Mouse (Mus musculus): ENCODE measurements around the gene A630001G21Rik. TPM values are rescaled to one million over a fixed set of nuclear protein-coding genes. Genes with fewer than 3 reads are reported as not detected.

The A630001G21Rik gene
- polyA plus RNA-seq, 1 experiment from 2014 or later, result 0.97 TPM

- Histone ChIP-seq H3K36me3 (ENCODE audit: control insufficient read depth, insufficient read depth, low read length) (no peaks in the 10 kb centered on the region), H3K27ac (ENCODE audit: low read length) (no peak overlapping the region), H3K4me2 (replicated peaks; ENCODE audit: low read depth, low read length) (no peak overlapping the region), H3K4me3 (ENCODE audit: low read depth, low read length) (no peak overlapping the region), H3K9me3 (ENCODE audit: control insufficient read depth, low read depth, low read length) (no peaks in the 10 kb centered on the region), H3K4me1 (ENCODE audit: control insufficient read depth, insufficient read depth, low read length) (no peaks in the 10 kb centered on the region), H3K9ac (replicated peaks; ENCODE audit: low read depth, low read length) (no peak overlapping the region), H3K27me3 (ENCODE audit: control insufficient read depth, insufficient read depth, low read length) (no peaks in the 10 kb centered on the region)
- 69% methylated on average over 1 of the region's 1 CpGs for WGBS
- no peak for ATAC-seq (ENCODE audit: insufficient number of reproducible peaks, insufficient read depth, low FRiP score, low read depth)
These were observed 86.2 kb downstream of the A630001G21Rik start for GRCm38 (mm10) chr1:85692281-85692680.

DNA sequence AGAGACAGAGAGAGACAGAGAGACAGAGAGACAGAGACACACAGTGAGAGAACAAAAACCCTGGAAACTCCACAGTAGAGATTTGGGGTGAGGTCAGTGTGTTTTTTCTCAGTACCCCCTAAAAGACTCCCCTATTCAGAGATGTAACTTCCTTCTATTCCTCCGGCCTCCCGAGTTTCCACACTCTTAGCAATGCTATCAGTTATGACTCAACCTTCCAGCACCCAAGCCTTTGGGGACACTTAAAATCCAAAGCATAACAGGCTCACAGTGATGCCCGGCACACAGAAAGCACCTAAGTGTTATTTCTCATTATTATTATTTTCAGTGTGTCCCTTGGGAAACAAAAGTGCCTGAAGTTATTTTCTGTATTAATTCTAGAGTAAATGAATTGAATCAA lies 87.9 kb downstream of the A630001G21Rik start:
- ATAC-seq (ENCODE audit: insufficient number of reproducible peaks, insufficient read depth, low FRiP score, low read depth), result no peak
- no peak overlapping the region for H3K27ac ChIP-seq (ENCODE audit: low read length)
- 79% methylated on average over 3 of the region's 3 CpGs for WGBS
- H3K9me3 ChIP-seq (ENCODE audit: control insufficient read depth, low read depth, low read length), result no peaks in the 10 kb centered on the region
- H3K4me1 ChIP-seq (ENCODE audit: control insufficient read depth, insufficient read depth, low read length), result no peaks in the 10 kb centered on the region
- no peaks in the 10 kb centered on the region for H3K36me3 ChIP-seq (ENCODE audit: control insufficient read depth, insufficient read depth, low read length)
- no peak overlapping the region for H3K4me3 ChIP-seq (ENCODE audit: low read depth, low read length)
- no peak overlapping the region for H3K9ac ChIP-seq (replicated peaks; ENCODE audit: low read depth, low read length)
- H3K27me3 ChIP-seq (ENCODE audit: control insufficient read depth, insufficient read depth, low read length), result no peaks in the 10 kb centered on the region
- no peak overlapping the region for H3K4me2 ChIP-seq (replicated peaks; ENCODE audit: low read depth, low read length)

DNA sequence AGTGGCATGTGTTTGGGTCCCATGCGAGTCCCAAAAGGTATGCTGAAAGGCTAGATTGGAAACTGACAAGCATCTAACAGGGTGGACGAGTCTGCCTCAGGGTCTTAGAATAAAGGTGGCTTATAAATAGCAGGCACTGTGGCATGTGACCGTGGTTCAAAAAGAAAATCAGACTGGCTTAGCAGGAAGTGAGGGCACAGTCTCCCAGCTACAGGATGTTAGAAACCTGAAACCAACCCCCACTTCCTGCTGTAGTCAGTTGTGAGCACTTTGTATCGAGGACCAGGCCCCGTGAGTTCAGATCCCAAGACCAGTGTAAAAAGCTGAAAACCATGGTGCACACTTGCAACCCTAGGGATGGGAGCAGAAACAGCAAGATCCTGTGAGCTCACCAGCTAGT lies 91.1 kb downstream of the A630001G21Rik start:
- H3K4me3 ChIP-seq (ENCODE audit: low read depth, low read length), result no peak overlapping the region
- no peak overlapping the region for H3K4me2 ChIP-seq (replicated peaks; ENCODE audit: low read depth, low read length)
- ATAC-seq (ENCODE audit: insufficient number of reproducible peaks, insufficient read depth, low FRiP score, low read depth), result no peak
- 62% methylated on average over 5 of the region's 5 CpGs for WGBS
- H3K36me3 ChIP-seq (ENCODE audit: control insufficient read depth, insufficient read depth, low read length), result no peaks in the 10 kb centered on the region
- H3K27ac ChIP-seq (ENCODE audit: low read length), result no peak overlapping the region
- no peaks in the 10 kb centered on the region for H3K27me3 ChIP-seq (ENCODE audit: control insufficient read depth, insufficient read depth, low read length)
- H3K9ac ChIP-seq (replicated peaks; ENCODE audit: low read depth, low read length), result no peak overlapping the region
- H3K9me3 ChIP-seq (ENCODE audit: control insufficient read depth, low read depth, low read length), result no peaks in the 10 kb centered on the region
- no peaks in the 10 kb centered on the region for H3K4me1 ChIP-seq (ENCODE audit: control insufficient read depth, insufficient read depth, low read length)

DNA sequence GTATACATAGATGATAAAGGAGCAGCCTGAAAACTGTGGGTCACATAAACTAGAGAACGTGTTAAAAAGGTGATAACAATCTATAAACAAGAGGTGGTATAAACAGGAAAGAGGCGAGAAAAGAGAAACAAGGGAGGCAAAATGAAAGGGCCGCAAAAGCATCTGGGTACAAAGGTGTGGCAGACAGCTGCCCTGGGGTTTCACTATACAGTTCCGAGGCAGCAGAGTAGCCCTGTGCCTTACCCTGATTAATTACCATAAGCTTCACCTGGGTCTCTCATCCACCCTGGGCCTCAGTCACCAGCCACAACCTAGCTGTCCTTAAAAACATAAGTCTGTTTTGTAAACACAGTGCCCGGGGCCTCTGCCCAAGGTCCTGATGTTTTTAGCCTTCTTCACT lies 91.8 kb downstream of the A630001G21Rik start:
- Histone ChIP-seq H3K27ac (ENCODE audit: low read length) (no peak overlapping the region), H3K9ac (replicated peaks; ENCODE audit: low read depth, low read length) (no peak overlapping the region), H3K27me3 (ENCODE audit: control insufficient read depth, insufficient read depth, low read length) (no peaks in the 10 kb centered on the region), H3K36me3 (ENCODE audit: control insufficient read depth, insufficient read depth, low read length) (no peaks in the 10 kb centered on the region), H3K4me3 (ENCODE audit: low read depth, low read length) (no peak overlapping the region), H3K4me2 (replicated peaks; ENCODE audit: low read depth, low read length) (no peak overlapping the region), H3K9me3 (ENCODE audit: control insufficient read depth, low read depth, low read length) (no peaks in the 10 kb centered on the region), H3K4me1 (ENCODE audit: control insufficient read depth, insufficient read depth, low read length) (no peaks in the 10 kb centered on the region)
- no peak for ATAC-seq (ENCODE audit: insufficient number of reproducible peaks, insufficient read depth, low FRiP score, low read depth)
- 47% methylated on average over 5 of the region's 5 CpGs for WGBS

DNA sequence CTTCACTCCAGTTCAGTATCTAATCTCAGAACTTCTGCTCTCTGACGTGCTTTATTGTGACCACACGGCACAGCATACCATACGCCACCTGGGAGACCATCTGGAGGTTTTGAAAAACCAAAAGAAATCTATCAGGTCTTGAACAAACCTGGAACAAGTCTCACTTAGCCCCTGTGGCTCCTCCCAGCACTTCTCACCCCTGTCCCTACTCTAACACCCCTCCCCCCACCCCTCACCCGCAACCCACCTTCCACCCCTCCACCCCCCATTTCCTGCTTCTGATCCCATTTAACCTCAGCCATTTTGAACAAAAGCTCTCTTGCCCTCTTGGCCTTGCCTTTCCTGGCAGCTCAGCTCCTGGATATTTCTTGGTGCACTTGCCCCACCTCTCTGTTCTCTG lies 98.2 kb downstream of the A630001G21Rik start:
- no peak overlapping the region for H3K4me2 ChIP-seq (replicated peaks; ENCODE audit: low read depth, low read length)
- no peaks in the 10 kb centered on the region for H3K36me3 ChIP-seq (ENCODE audit: control insufficient read depth, insufficient read depth, low read length)
- H3K27ac ChIP-seq (ENCODE audit: low read length), result no peak overlapping the region
- H3K4me1 ChIP-seq (ENCODE audit: control insufficient read depth, insufficient read depth, low read length), result no peaks in the 10 kb centered on the region
- H3K4me3 ChIP-seq (ENCODE audit: low read depth, low read length), result no peak overlapping the region
- 43% methylated on average over 4 of the region's 4 CpGs for WGBS
- no peak overlapping the region for H3K9ac ChIP-seq (replicated peaks; ENCODE audit: low read depth, low read length)
- H3K27me3 ChIP-seq (ENCODE audit: control insufficient read depth, insufficient read depth, low read length), result no peaks in the 10 kb centered on the region
- no peaks in the 10 kb centered on the region for H3K9me3 ChIP-seq (ENCODE audit: control insufficient read depth, low read depth, low read length)
- no peak for ATAC-seq (ENCODE audit: insufficient number of reproducible peaks, insufficient read depth, low FRiP score, low read depth)

Small RNAs within 50 kb of the gene (microRNA-seq; reads per million reads assigned to microRNA genes)
- gene Gm25472 (not detected), gene Mir8096 (not detected)

Other genes with a start within 250 kb of the A630001G21Rik start
- not detected in 2 replicates for gene G530012D18Rik, start 203.0 kb downstream of the A630001G21Rik start, polyA plus RNA-seq (2014; fragmentation: Nextera tagmentation; extraction: Ambion mirVana)
- gene Sp110, start 179.8 kb downstream of the A630001G21Rik start, polyA plus RNA-seq (2014; fragmentation: Nextera tagmentation; extraction: Ambion mirVana), result 1.6 and 2.1 TPM in 2 replicates
- 0.77 and 1.00 TPM in 2 replicates for gene Sp140, start 178.3 kb downstream of the A630001G21Rik start, polyA plus RNA-seq (2014; fragmentation: Nextera tagmentation; extraction: Ambion mirVana)
- gene Sp100, start 128.7 kb downstream of the A630001G21Rik start, polyA plus RNA-seq (2014; fragmentation: Nextera tagmentation; extraction: Ambion mirVana), result 1.6 and 2.1 TPM in 2 replicates
- 52.1 and 56.1 TPM in 2 replicates for gene Cab39, start 14.8 kb upstream of the A630001G21Rik start, polyA plus RNA-seq (2014; fragmentation: Nextera tagmentation; extraction: Ambion mirVana)
- gene Itm2c, start 115.6 kb upstream of the A630001G21Rik start, polyA plus RNA-seq (2014; fragmentation: Nextera tagmentation; extraction: Ambion mirVana), result 137 and 147 TPM in 2 replicates
- 0.13 and 0.49 TPM in 2 replicates for gene 4933407L21Rik, start 149.8 kb upstream of the A630001G21Rik start, polyA plus RNA-seq (2014; fragmentation: Nextera tagmentation; extraction: Ambion mirVana)
- gene Gpr55, start 182.4 kb upstream of the A630001G21Rik start, polyA plus RNA-seq (2014; fragmentation: Nextera tagmentation; extraction: Ambion mirVana), result not detected in 2 replicates
- not detected in 2 replicates for gene Spata3, start 238.2 kb upstream of the A630001G21Rik start, polyA plus RNA-seq (2014; fragmentation: Nextera tagmentation; extraction: Ambion mirVana)